Mouse (Mus musculus) ES-Bruce4 (cell line): Measurements from ENCODE around the gene Exo5.

Experiments
- CTCF ChIP-seq: IDR thresholded peaks from one replicate; pipeline ENCODE4 v1.8.1; 2011; ENCODE audit warnings: low read depth, low read length
- EP300 ChIP-seq: IDR thresholded peaks from 2 replicates; pipeline ENCODE4 v1.6.1; 2011; ENCODE audit warnings: low read depth, low read length; ENCODE audit not compliant: insufficient read depth
- POLR2A ChIP-seq: IDR thresholded peaks from one replicate; pipeline ENCODE4 v1.8.1; 2011; ENCODE audit warnings: low read length; ENCODE audit not compliant: insufficient read depth

DNA sequence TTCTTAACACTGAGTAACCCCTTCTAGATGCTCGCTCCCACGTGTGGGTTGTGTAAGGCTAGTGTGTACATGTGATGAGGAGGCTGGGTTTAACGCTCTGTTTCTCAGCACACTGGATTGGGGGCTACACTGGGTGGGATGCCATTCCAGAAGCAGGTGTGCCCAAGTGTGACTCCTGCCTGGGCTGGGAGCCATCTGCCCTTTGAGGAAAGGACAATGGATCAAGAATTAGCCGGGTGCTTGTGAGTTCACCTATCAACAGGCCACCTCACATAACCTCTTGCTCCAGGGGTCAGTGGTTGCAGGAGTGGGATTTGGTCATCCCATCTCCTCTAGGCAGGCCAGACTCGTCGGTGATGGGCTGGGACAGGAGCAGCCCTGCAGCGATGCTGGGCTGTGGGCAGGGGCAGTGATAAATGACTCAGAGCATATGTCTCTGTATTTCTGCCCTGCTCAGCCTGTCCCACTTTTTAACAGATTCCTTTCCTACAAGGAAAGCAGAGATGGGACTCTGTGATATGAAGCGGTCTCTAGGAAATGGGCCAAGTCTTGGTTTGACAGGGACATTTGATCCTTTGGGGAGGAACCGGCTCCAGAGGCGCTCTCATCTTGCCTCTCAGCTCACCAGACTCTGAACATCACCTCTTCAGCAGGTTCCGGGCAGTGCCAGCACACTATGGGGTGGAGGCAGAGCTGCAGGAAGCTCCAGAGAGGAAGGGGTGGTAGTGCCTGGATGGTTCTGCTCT lies 31.0 kb downstream of the Exo5 start:
- TF ChIP-seq CTCF: no peak
- TF ChIP-seq EP300: no peak
- no peak for TF ChIP-seq POLR2A
